Mouse (Mus musculus) MEL (cell line): ENCODE measurements around the gene Slc4a10.

Source experiments
- CHD2 ChIP-seq: IDR thresholded peaks from 2 replicates; pipeline ENCODE4 v1.6.1; 2011; ENCODE audit warnings: low read length, improper control_type of control experiment
- CTCF ChIP-seq, 3 experiments: IDR thresholded peaks in 2 of 3; conservative IDR thresholded peaks in 1 of 3; 2 replicates each; pipeline ENCODE4 v1.5.1; 2011 to 2012; ENCODE audit warnings: low read length in 3 of 3, low read depth in 2 of 3, mild to moderate bottlenecking in 2 of 3, improper control_type of control experiment in 1 of 3, inconsistent platforms in 1 of 3, mixed read lengths in 1 of 3, moderate library complexity in 1 of 3; ENCODE audit not compliant: control insufficient read depth in 1 of 3, insufficient read depth in 1 of 3, poor library complexity in 1 of 3, severe bottlenecking in 1 of 3
- ELF1 ChIP-seq: IDR thresholded peaks from 2 replicates; pipeline ENCODE4 v1.6.1; 2014; ENCODE audit warnings: low read depth, mild to moderate bottlenecking, inconsistent platforms, low read length, improper control_type of control experiment, moderate library complexity
- EP300 ChIP-seq, 2 experiments: IDR thresholded peaks; 2 replicates each; pipeline ENCODE4 v1.6.1; 2011; ENCODE audit warnings: improper control_type of control experiment in 2 of 2, low read length in 2 of 2, low read depth in 1 of 2, mild to moderate bottlenecking in 1 of 2
- GABPA ChIP-seq: IDR thresholded peaks from 2 replicates; pipeline ENCODE4 v1.6.1; 2012; ENCODE audit warnings: low read depth, mild to moderate bottlenecking, inconsistent platforms, low read length, improper control_type of control experiment, moderate library complexity
- HCFC1 ChIP-seq: IDR thresholded peaks from 2 replicates; pipeline ENCODE4 v1.6.1; 2012; ENCODE audit warnings: low read depth, mild to moderate bottlenecking, inconsistent platforms, low read length, improper control_type of control experiment, moderate library complexity
- MAX ChIP-seq: IDR thresholded peaks from 2 replicates; pipeline ENCODE4 v1.6.1; 2011; ENCODE audit warnings: low read length, improper control_type of control experiment
- MYC ChIP-seq: IDR thresholded peaks from 2 replicates; pipeline ENCODE4 v1.6.1; 2011; ENCODE audit warnings: low read depth, mild to moderate bottlenecking, low read length, improper control_type of control experiment, moderate library complexity
- POLR2A ChIP-seq, 2 experiments: IDR thresholded peaks; 2 replicates each; pipeline ENCODE4 v1.6.1; 2011 to 2012; ENCODE audit warnings: low read length in 2 of 2, mild to moderate bottlenecking in 2 of 2, control low read depth in 1 of 2, improper control_type of control experiment in 1 of 2, low read depth in 1 of 2, moderate library complexity in 1 of 2; ENCODE audit not compliant: control insufficient read depth in 1 of 2, insufficient read depth in 1 of 2, poor library complexity in 1 of 2
- RAD21 ChIP-seq: IDR thresholded peaks from 2 replicates; pipeline ENCODE4 v1.6.1; 2011; ENCODE audit warnings: mild to moderate bottlenecking, low read depth, low read length, improper control_type of control experiment
- RCOR1 ChIP-seq: IDR thresholded peaks from 2 replicates; pipeline ENCODE4 v1.6.1; 2012; ENCODE audit warnings: low read depth, mild to moderate bottlenecking, inconsistent platforms, low read length, improper control_type of control experiment
- SMC3 ChIP-seq: IDR thresholded peaks from 2 replicates; pipeline ENCODE4 v1.6.1; 2011; ENCODE audit warnings: low read depth, low read length, improper control_type of control experiment
- USF1 ChIP-seq: IDR thresholded peaks from 2 replicates; pipeline ENCODE4 v1.6.1; 2014; ENCODE audit warnings: low read depth, mild to moderate bottlenecking, inconsistent platforms, low read length, improper control_type of control experiment, moderate library complexity
- ZMIZ1 ChIP-seq: IDR thresholded peaks from 2 replicates; pipeline ENCODE4 v1.6.1; 2012; ENCODE audit warnings: low read depth, mild to moderate bottlenecking, inconsistent platforms, low read length, improper control_type of control experiment, moderate library complexity

- no peak for TF ChIP-seq MYC
- TF ChIP-seq ZMIZ1 = no peak
- no peak for TF ChIP-seq CHD2
- TF ChIP-seq HCFC1 = no peak
- no peak for TF ChIP-seq POLR2A (IDR thresholded peaks at IDR 0.05; ENCODE audit: control insufficient read depth in 1 of 2, insufficient read depth in 1 of 2, low read depth in 1 of 2, low read length in 2 of 2, poor library complexity in 1 of 2)
- no peak for TF ChIP-seq GABPA
- no peak for TF ChIP-seq CTCF (IDR thresholded peaks at IDR 0.05 in 2 of 3, conservative IDR thresholded peaks at IDR 0.05 in 1 of 3; ENCODE audit: control insufficient read depth in 1 of 3, insufficient read depth in 1 of 3, low read depth in 2 of 3, low read length in 3 of 3, poor library complexity in 1 of 3, severe bottlenecking in 1 of 3)
- TF ChIP-seq USF1 = no peak
- TF ChIP-seq MAX = no peak
- TF ChIP-seq RAD21 = no peak
- TF ChIP-seq SMC3 = no peak
- no peak for TF ChIP-seq EP300 (IDR thresholded peaks at IDR 0.05; ENCODE audit: low read depth in 1 of 2, low read length in 2 of 2)
- TF ChIP-seq ELF1 = no peak
- no peak for TF ChIP-seq RCOR1
Observed at GRCm38 (mm10) chr2:62279777-62280176, 233.5 kb downstream of the Slc4a10 start.
